Mouse (Mus musculus) midbrain, embryonic 14.5 days (tissue): ENCODE results near the gene L3mbtl2. TPM values are rescaled to one million over a fixed set of nuclear protein-coding genes. Genes with fewer than 3 reads are reported as not detected.
A peak's percentile ranks its signal among the peaks of the same experiment; 100 is the strongest.

Experiments used
- ATAC-seq: fragments of 200-750 bp; cut with Nextera tagmentation; 2 replicates; pipeline ENCODE4 v1.8.0; 2017; ENCODE audit warnings: moderate number of reproducible peaks, moderate library complexity; ENCODE audit not compliant: low FRiP score, low TSS enrichment
- DNase-seq: peaks from one replicate; pipeline ENCODE4 v3.0.0-alpha.2; 2015
- H3K27ac ChIP-seq: fragments of 300-500 bp; sonication (generic); replicated peaks from 2 replicates; pipeline ENCODE4 v1.5.1; 2014; ENCODE audit warnings: mild to moderate bottlenecking, low read depth, low read length, moderate library complexity
- H3K27me3 ChIP-seq: fragments of 300-500 bp; sonication (generic); 2 replicates; pipeline ENCODE4 v1.6.1; 2014; ENCODE audit warnings: low read length, control low read depth, mixed read lengths; ENCODE audit not compliant: control insufficient read depth, insufficient read depth
- H3K36me3 ChIP-seq: fragments of 300-500 bp; sonication (generic); 2 replicates; pipeline ENCODE4 v1.6.1; 2014; ENCODE audit warnings: low read length, control low read depth; ENCODE audit not compliant: control insufficient read depth, insufficient read depth
- H3K4me1 ChIP-seq: fragments of 300-500 bp; sonication (generic); 2 replicates; pipeline ENCODE4 v1.6.1; 2014; ENCODE audit warnings: mild to moderate bottlenecking, antibody characterized with exemption, low read length, control low read depth; ENCODE audit not compliant: control insufficient read depth, insufficient read depth
- H3K4me2 ChIP-seq: fragments of 300-500 bp; sonication (generic); 2 replicates; pipeline ENCODE4 v1.6.1; 2014; ENCODE audit warnings: mild to moderate bottlenecking, low read length, moderate library complexity
- H3K4me3 ChIP-seq: fragments of 300-500 bp; sonication (generic); replicated peaks from 2 replicates; pipeline ENCODE4 v1.5.1; 2014; ENCODE audit warnings: low read depth, low read length
- H3K9ac ChIP-seq: fragments of 300-500 bp; sonication (generic); replicated peaks from 2 replicates; pipeline ENCODE4 v1.6.1; 2014; ENCODE audit warnings: mild to moderate bottlenecking, low read length, moderate library complexity
- H3K9me3 ChIP-seq: fragments of 300-500 bp; sonication (generic); 2 replicates; pipeline ENCODE4 v1.6.1; 2016; ENCODE audit warnings: low read length, control low read depth, mixed read lengths; ENCODE audit not compliant: control insufficient read depth
- WGBS: fragments of 180-500 bp; shearing (Covaris S2); extraction: QIAGEN DNeasy Blood & Tissue Kit; methylation state at CpG from one replicate; pipeline ENCODE4 v1.1.7; 2014; 5-methylcytosine and 5-hydroxymethylcytosine counted together
- polyA plus RNA-seq: library from polyadenylated mRNA; unstranded; fragments of >200 nt; fragmentation: Nextera tagmentation; extraction: Ambion mirVana; gene quantifications from 2 replicates; pipeline ENCODE4 v1.2.1, GENCODE M21; 2014

Gene L3mbtl2
- polyA plus RNA-seq, 1 experiment from 2014 or later, result 25.4 TPM

GRCm38 (mm10) chr15:81718336-81719138 lies 54.8 kb downstream of the L3mbtl2 start:
- peak; percentile 87 for DNase-seq
- 72% methylated on average over 9 of the region's 9 CpGs for WGBS
- H3K9ac ChIP-seq, result no peak overlapping the region

GRCm38 (mm10) chr15:81719139-81719531 lies 55.4 kb downstream of the L3mbtl2 start:
- peaks cover 15% of the 10 kb centered on the region for H3K4me1 ChIP-seq
- WGBS, result 91% methylated on average over 6 of the region's 6 CpGs
- ATAC-seq (no peak), DNase-seq (no peak)
- no peaks in the 10 kb centered on the region for H3K27me3 ChIP-seq
- H3K27ac ChIP-seq, result peak overlapping the region; percentile 89
- no peaks in the 10 kb centered on the region for H3K9me3 ChIP-seq
- H3K4me3 ChIP-seq, result no peak overlapping the region
- no peak overlapping the region for H3K9ac ChIP-seq
- H3K4me2 ChIP-seq, result no peak overlapping the region
- H3K36me3 ChIP-seq, result peaks cover 89% of the 10 kb centered on the region

More at GRCm38 (mm10) chr15:81718336-81719138, 54.8 kb downstream of the L3mbtl2 start:
- no peaks in the 10 kb centered on the region for H3K9me3 ChIP-seq
- H3K4me1 ChIP-seq, result peaks cover 15% of the 10 kb centered on the region
- peak; percentile 58; the same call in 1 of the 2 replicates for ATAC-seq
- H3K36me3 ChIP-seq, result peaks cover 89% of the 10 kb centered on the region
- no peak overlapping the region for H3K4me3 ChIP-seq
- no peaks in the 10 kb centered on the region for H3K27me3 ChIP-seq
- peak overlapping the region; percentile 89 for H3K27ac ChIP-seq
- H3K4me2 ChIP-seq, result peak overlapping the region; percentile 28; the same call in 1 of the 2 replicates

- Histone ChIP-seq H3K27me3 (no peaks in the 10 kb centered on the region), H3K27ac (no peak overlapping the region), H3K9ac (no peak overlapping the region), H3K4me3 (no peak overlapping the region), H3K4me2 (no peak overlapping the region), H3K4me1 (peaks cover 15% of the 10 kb centered on the region), H3K9me3 (no peaks in the 10 kb centered on the region), H3K36me3 (peaks cover 76% of the 10 kb centered on the region)
- no peak for ATAC-seq
- 94% methylated on average over 5 of the region's 5 CpGs for WGBS
- no peak for DNase-seq
Observed at GRCm38 (mm10) chr15:81722361-81722760, 58.7 kb downstream of the L3mbtl2 start.

GRCm38 (mm10) chr15:81723653-81724052 lies 60.0 kb downstream of the L3mbtl2 start:
- ATAC-seq, result no peak
- no peak for DNase-seq
- H3K4me3 ChIP-seq, result no peak overlapping the region
- no peaks in the 10 kb centered on the region for H3K9me3 ChIP-seq
- peaks cover 66% of the 10 kb centered on the region for H3K36me3 ChIP-seq
- H3K4me2 ChIP-seq, result no peak overlapping the region
- peaks cover 14% of the 10 kb centered on the region for H3K4me1 ChIP-seq
- no peak overlapping the region for H3K9ac ChIP-seq
- no peaks in the 10 kb centered on the region for H3K27me3 ChIP-seq
- 95% methylated on average over 11 of the region's 11 CpGs for WGBS
- H3K27ac ChIP-seq, result no peak overlapping the region

GRCm38 (mm10) chr15:81725965-81726364 lies 62.3 kb downstream of the L3mbtl2 start:
- Histone ChIP-seq H3K9me3 (no peaks in the 10 kb centered on the region), H3K36me3 (peaks cover 44% of the 10 kb centered on the region), H3K27ac (no peak overlapping the region), H3K9ac (no peak overlapping the region), H3K4me2 (no peak overlapping the region), H3K27me3 (no peaks in the 10 kb centered on the region), H3K4me1 (peaks cover 11% of the 10 kb centered on the region), H3K4me3 (no peak overlapping the region)
- 93% methylated on average over 8 of the region's 8 CpGs for WGBS
- ATAC-seq (no peak), DNase-seq (no peak)

- Histone ChIP-seq H3K4me1 (peaks cover 11% of the 10 kb centered on the region), H3K4me2 (peak overlapping the region; percentile 88), H3K4me3 (peak overlapping the region; percentile 90), H3K9me3 (no peaks in the 10 kb centered on the region), H3K9ac (peak overlapping the region; percentile 86), H3K27ac (peak overlapping the region; percentile 79), H3K27me3 (no peaks in the 10 kb centered on the region), H3K36me3 (peaks cover 11% of the 10 kb centered on the region)
- under 1% methylated on average over 49 of the region's 49 CpGs for WGBS
- ATAC-seq, result peak; percentile 66; the same call in 1 of the 2 replicates
- no peak for DNase-seq
Observed at GRCm38 (mm10) chr15:81729241-81729791, 65.6 kb downstream of the L3mbtl2 start.

- DNase-seq (peak; percentile 99), ATAC-seq (peak; percentile 98)
- Histone ChIP-seq H3K9ac (peak overlapping the region; percentile 86), H3K27me3 (no peaks in the 10 kb centered on the region), H3K4me2 (peak overlapping the region; percentile 88), H3K4me1 (peaks cover 11% of the 10 kb centered on the region), H3K4me3 (peak overlapping the region; percentile 90), H3K27ac (peak overlapping the region; percentile 79), H3K9me3 (no peaks in the 10 kb centered on the region), H3K36me3 (peaks cover 9% of the 10 kb centered on the region; the same call in 1 of the 2 replicates)
- 5% methylated on average over 41 of the region's 41 CpGs for WGBS
Observed at GRCm38 (mm10) chr15:81729792-81730635, 66.3 kb downstream of the L3mbtl2 start.

GRCm38 (mm10) chr15:81735075-81735474 lies 71.4 kb downstream of the L3mbtl2 start:
- ATAC-seq, result no peak
- DNase-seq, result no peak
- Histone ChIP-seq H3K27ac (no peak overlapping the region), H3K36me3 (no peaks in the 10 kb centered on the region), H3K4me2 (no peak overlapping the region), H3K9me3 (no peaks in the 10 kb centered on the region), H3K4me1 (no peaks in the 10 kb centered on the region), H3K4me3 (no peak overlapping the region), H3K9ac (no peak overlapping the region), H3K27me3 (no peaks in the 10 kb centered on the region)
- 67% methylated on average over 3 of the region's 3 CpGs for WGBS
